Mouse (Mus musculus) forebrain, embryonic 11.5 days (tissue): ENCODE results near the gene Cerkl. TPM values are rescaled to one million over a fixed set of nuclear protein-coding genes. Genes with fewer than 3 reads are reported as not detected.
A peak's percentile ranks its signal among the peaks of the same experiment; 100 is the strongest.

Experiments
- ATAC-seq: fragments of 200-750 bp; cut with Nextera tagmentation; replicated peaks from 2 replicates; pipeline ENCODE4 v1.8.0; 2017; ENCODE audit warnings: moderate TSS enrichment; ENCODE audit not compliant: low FRiP score
- DNase-seq: peaks from one replicate; pipeline ENCODE4 v3.0.0-alpha.2; 2017; ENCODE audit warnings: low spot score
- H3K27ac ChIP-seq: fragments of 300-500 bp; sonication (generic); 2 replicates; pipeline ENCODE4 v1.5.1; 2014; ENCODE audit warnings: low read depth, low read length
- H3K27me3 ChIP-seq: fragments of 300-500 bp; sonication (generic); 2 replicates; pipeline ENCODE4 v1.6.1; 2014; ENCODE audit warnings: mild to moderate bottlenecking, low read length, mixed read lengths; ENCODE audit not compliant: control insufficient read depth, insufficient read depth
- H3K36me3 ChIP-seq: fragments of 300-500 bp; sonication (generic); 2 replicates; pipeline ENCODE4 v1.6.1; 2014; ENCODE audit warnings: mild to moderate bottlenecking, low read length, moderate library complexity, mixed read lengths; ENCODE audit not compliant: control insufficient read depth, insufficient read depth
- H3K4me1 ChIP-seq: fragments of 300-500 bp; sonication (generic); replicated peaks from 2 replicates; pipeline ENCODE4 v1.6.1; 2014; ENCODE audit warnings: low read length, mixed read lengths; ENCODE audit not compliant: control insufficient read depth, insufficient read depth
- H3K4me2 ChIP-seq: fragments of 300-500 bp; sonication (generic); 2 replicates; pipeline ENCODE4 v1.6.1; 2014; ENCODE audit warnings: low read depth, mild to moderate bottlenecking, low read length, moderate library complexity, mixed read lengths; ENCODE audit not compliant: severe bottlenecking
- H3K4me3 ChIP-seq: fragments of 300-500 bp; sonication (generic); 2 replicates; pipeline ENCODE4 v1.5.1; 2014; ENCODE audit warnings: low read depth, low read length
- H3K9ac ChIP-seq: fragments of 300-500 bp; sonication (generic); 2 replicates; pipeline ENCODE4 v1.6.1; 2014; ENCODE audit warnings: low read length
- H3K9me3 ChIP-seq: fragments of 300-500 bp; sonication (generic); 2 replicates; pipeline ENCODE4 v1.6.1; 2016; ENCODE audit warnings: low read length, mixed read lengths; ENCODE audit not compliant: control insufficient read depth
- WGBS: fragments of 180-500 bp; shearing (Covaris S2); extraction: QIAGEN DNeasy Blood & Tissue Kit; methylation state at CpG from one replicate; pipeline ENCODE4 v1.1.7; 2014; 5-methylcytosine and 5-hydroxymethylcytosine counted together
- polyA plus RNA-seq: library from polyadenylated mRNA; unstranded; fragments of >200 nt; fragmentation: Nextera tagmentation; extraction: Ambion mirVana; gene quantifications from 2 replicates; pipeline ENCODE4 v1.2.1, GENCODE M21; 2014

Cerkl gene
- polyA plus RNA-seq, 1 experiment from 2014 or later = 1.2 TPM

GRCm38 (mm10) chr2:79405661-79406405, 50.8 kb downstream of the Cerkl start:
- DNase-seq (no peak), ATAC-seq (no peak)
- H3K36me3 ChIP-seq = no peaks in the 10 kb centered on the region
- no peaks in the 10 kb centered on the region for H3K27me3 ChIP-seq
- 78% methylated on average over 5 of the region's 5 CpGs for WGBS
- no peak overlapping the region for H3K4me3 ChIP-seq
- no peak overlapping the region for H3K9ac ChIP-seq
- no peak overlapping the region for H3K27ac ChIP-seq
- H3K4me2 ChIP-seq = no peak overlapping the region
- no peaks in the 10 kb centered on the region for H3K4me1 ChIP-seq
- no peaks in the 10 kb centered on the region for H3K9me3 ChIP-seq

- H3K4me2 ChIP-seq = no peak overlapping the region
- no peak for DNase-seq
- no peaks in the 10 kb centered on the region for H3K9me3 ChIP-seq
- H3K4me3 ChIP-seq = no peak overlapping the region
- 40% methylated on average over 4 of the region's 4 CpGs for WGBS
- H3K27me3 ChIP-seq = no peaks in the 10 kb centered on the region
- H3K4me1 ChIP-seq = peaks cover 4% of the 10 kb centered on the region; the same call in 1 of the 2 replicates
- no peak overlapping the region for H3K27ac ChIP-seq
- peak; percentile 40 for ATAC-seq
- H3K9ac ChIP-seq = no peak overlapping the region
- no peaks in the 10 kb centered on the region for H3K36me3 ChIP-seq
These were observed 56.5 kb downstream of the Cerkl start for GRCm38 (mm10) chr2:79400045-79400444.

DNA sequence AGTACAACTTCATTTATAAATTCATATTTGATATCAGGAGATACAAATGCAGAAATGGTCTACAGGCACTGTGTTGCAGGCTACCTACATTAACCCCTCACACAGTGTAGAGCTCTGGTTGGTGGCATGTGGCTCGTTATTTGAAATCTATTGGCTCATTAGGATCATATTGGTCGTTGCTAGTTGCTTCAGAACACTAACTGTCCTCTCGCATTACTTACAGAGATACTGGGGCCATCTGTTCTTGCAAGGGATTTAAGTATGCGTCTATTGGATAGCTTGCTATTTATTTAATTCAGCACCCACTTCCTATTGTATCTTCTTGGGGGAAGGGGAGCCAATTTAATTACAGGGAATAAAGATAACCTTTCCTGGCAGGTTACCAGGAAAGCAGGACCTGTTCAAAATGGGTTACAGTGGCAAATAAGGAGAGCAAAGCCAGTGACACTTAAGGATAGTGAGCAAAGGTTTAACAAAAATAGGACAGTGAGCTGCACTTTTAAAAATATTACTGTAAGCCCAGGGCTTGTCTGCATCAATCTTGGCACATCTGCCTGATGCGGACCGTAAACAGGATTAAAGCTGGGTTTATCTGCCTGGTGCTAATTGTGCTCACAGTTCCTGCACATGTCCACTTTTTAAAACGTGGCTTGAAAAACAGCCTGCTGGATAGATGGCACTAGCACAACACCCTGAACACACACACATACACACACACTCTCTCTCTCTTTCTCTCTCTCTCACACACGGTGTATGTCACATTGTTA, 57.2 kb downstream of the Cerkl start:
- no peak overlapping the region for H3K4me2 ChIP-seq
- ATAC-seq (peak; percentile 78), DNase-seq (no peak)
- no peaks in the 10 kb centered on the region for H3K36me3 ChIP-seq
- H3K27ac ChIP-seq = peak overlapping the region; percentile 26; the same call in 1 of the 2 replicates
- WGBS = 34% methylated on average over 8 of the region's 8 CpGs
- no peak overlapping the region for H3K9ac ChIP-seq
- no peaks in the 10 kb centered on the region for H3K27me3 ChIP-seq
- no peaks in the 10 kb centered on the region for H3K9me3 ChIP-seq
- no peak overlapping the region for H3K4me3 ChIP-seq
- H3K4me1 ChIP-seq = peaks cover 4% of the 10 kb centered on the region; the same call in 1 of the 2 replicates

DNA sequence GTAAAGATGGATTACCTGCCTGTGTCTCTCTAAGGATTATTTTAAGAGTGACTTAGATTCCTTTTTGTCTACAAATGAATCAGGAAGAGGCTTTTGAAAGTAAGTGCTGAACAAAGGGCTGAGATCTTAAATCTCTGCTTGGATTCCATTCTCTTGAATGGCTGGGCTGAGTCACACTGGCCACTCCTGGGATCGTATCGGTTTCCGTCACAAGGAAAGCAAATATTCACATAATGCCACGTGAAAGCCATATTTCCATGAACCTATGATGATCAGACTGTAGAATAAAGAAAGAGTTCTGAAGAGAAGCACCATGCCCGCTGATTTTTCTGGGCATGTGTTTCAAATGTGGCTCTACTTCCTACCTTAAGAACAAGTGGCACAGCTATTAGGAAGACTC, 57.8 kb downstream of the Cerkl start:
- H3K9ac ChIP-seq = no peak overlapping the region
- H3K36me3 ChIP-seq = no peaks in the 10 kb centered on the region
- no peak overlapping the region for H3K4me3 ChIP-seq
- ATAC-seq (no peak), DNase-seq (no peak)
- no peak overlapping the region; the same call in 1 of the 2 replicates for H3K27ac ChIP-seq
- no peaks in the 10 kb centered on the region for H3K9me3 ChIP-seq
- no peaks in the 10 kb centered on the region for H3K27me3 ChIP-seq
- H3K4me2 ChIP-seq = no peak overlapping the region
- H3K4me1 ChIP-seq = peaks cover 4% of the 10 kb centered on the region; the same call in 1 of the 2 replicates
- WGBS = 46% methylated on average over 5 of the region's 5 CpGs

GRCm38 (mm10) chr2:79398343-79398742, 58.2 kb downstream of the Cerkl start:
- H3K4me1 ChIP-seq = peaks cover 4% of the 10 kb centered on the region; the same call in 1 of the 2 replicates
- H3K4me2 ChIP-seq = no peak overlapping the region
- no peak overlapping the region for H3K9ac ChIP-seq
- 39% methylated on average over 2 of the region's 2 CpGs for WGBS
- no peak overlapping the region for H3K4me3 ChIP-seq
- no peaks in the 10 kb centered on the region for H3K9me3 ChIP-seq
- DNase-seq (no peak), ATAC-seq (no peak)
- H3K27me3 ChIP-seq = no peaks in the 10 kb centered on the region
- no peak overlapping the region for H3K27ac ChIP-seq
- H3K36me3 ChIP-seq = no peaks in the 10 kb centered on the region

DNA sequence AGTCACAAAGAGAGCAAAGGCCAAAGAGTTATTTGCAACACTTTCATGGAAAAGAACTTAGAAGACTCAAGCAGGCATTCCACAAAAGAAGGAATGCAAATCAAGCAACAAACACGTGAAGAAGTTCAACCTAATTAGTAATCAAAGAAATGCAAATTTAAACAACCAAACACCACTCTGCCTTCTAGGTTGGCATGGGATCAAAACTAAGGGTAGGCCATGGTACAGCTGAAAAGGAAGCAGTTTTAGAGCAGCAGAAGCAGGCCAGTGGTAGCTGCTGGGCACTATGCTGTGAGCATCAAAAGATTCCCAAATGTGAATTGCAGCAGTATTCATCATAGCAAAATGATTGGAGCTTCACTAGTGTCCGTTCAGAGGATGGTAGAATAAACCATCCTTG, 59.5 kb downstream of the Cerkl start:
- no peak overlapping the region for H3K27ac ChIP-seq
- H3K9ac ChIP-seq = no peak overlapping the region
- no peaks in the 10 kb centered on the region for H3K36me3 ChIP-seq
- H3K9me3 ChIP-seq = no peaks in the 10 kb centered on the region
- no peak for ATAC-seq
- no peak for DNase-seq
- no peak overlapping the region for H3K4me2 ChIP-seq
- WGBS = 52% methylated on average over 2 of the region's 2 CpGs
- no peak overlapping the region for H3K4me3 ChIP-seq
- no peaks in the 10 kb centered on the region for H3K27me3 ChIP-seq
- H3K4me1 ChIP-seq = peaks cover 4% of the 10 kb centered on the region; the same call in 1 of the 2 replicates

- Histone ChIP-seq H3K27me3 (no peaks in the 10 kb centered on the region), H3K9ac (no peak overlapping the region), H3K4me3 (no peak overlapping the region), H3K4me2 (peak overlapping the region; percentile 13; the same call in 1 of the 2 replicates), H3K36me3 (no peaks in the 10 kb centered on the region), H3K27ac (no peak overlapping the region), H3K4me1 (peaks cover 3% of the 10 kb centered on the region; the same call in 1 of the 2 replicates), H3K9me3 (no peaks in the 10 kb centered on the region)
- WGBS = 16% methylated on average over 12 of the region's 12 CpGs
- ATAC-seq (peak; percentile 83), DNase-seq (no peak)
These were observed 77.2 kb downstream of the Cerkl start for GRCm38 (mm10) chr2:79379087-79380041.
